Comparison of ENCODE assay signal across 24 mouse cellular contexts in genomic region chr3:61159811-61160210, GRCm38 (mm10).
DNase-seq lines count a peak whose midpoint lies in the region; ATAC-seq lines count a peak whose summit lies in the region.
"Had no signal": no experiment of that assay in that cellular context is flagged by ENCODE, and none has a peak within 500 bp of the region (broad histone marks: within the 10 kb centered on the region; RNA-seq: fewer than 3 reads in every experiment).

No protein-coding gene starts in this region.

- no peak for ATAC-seq in megakaryocyte, adult 5-6 weeks (ENCODE audit: poor library complexity, severe bottlenecking)
- ATAC-seq in erythroid progenitor cell, adult 5-6 weeks (replicated peaks; ENCODE audit: low FRiP score, poor library complexity, severe bottlenecking): peak; percentile 57; the same call in 1 of the 2 replicates
- ATAC-seq in liver, embryonic 15.5 days (ENCODE audit: insufficient read depth): peak; percentile 44; the same call in 1 of the 2 replicates
- ATAC-seq: CD4-positive, CD25-positive, alpha-beta regulatory T cell, adult 4 months; intestine, postnatal 0 days; midbrain, embryonic 16.5 days had no signal

- H3K4me1 ChIP-seq in megakaryocyte, embryonic 14.5 days: peaks cover 61% of the 10 kb centered on the region
- H3K4me1 ChIP-seq in liver, embryonic 15.5 days (replicated peaks): no peaks in the 10 kb centered on the region
- H3K4me1 ChIP-seq: forebrain, embryonic 12.5 days; heart, embryonic 12.5 days; kidney, embryonic 15.5 days; limb, embryonic 10.5 days; neural tube, embryonic 13.5 days had no signal

- peak overlapping the region; percentile 75 for H3K4me3 ChIP-seq in megakaryocyte, embryonic 14.5 days (replicated peaks)
- H3K4me3 ChIP-seq in liver, embryonic 15.5 days (replicated peaks): no peak overlapping the region
- H3K4me3 ChIP-seq: forebrain, embryonic 12.5 days; heart, embryonic 12.5 days; kidney, embryonic 15.5 days; limb, embryonic 10.5 days; myocyte; neural tube, embryonic 13.5 days had no signal

- 12% methylated on average over 4 of the region's 4 CpGs for WGBS in liver, embryonic 15.5 days (ENCODE audit: insufficient replicate concordance)

- H3K9ac ChIP-seq in liver, embryonic 15.5 days: no peak overlapping the region
- H3K9ac ChIP-seq: forebrain, embryonic 12.5 days; heart, embryonic 12.5 days; kidney, embryonic 15.5 days; neural tube, embryonic 13.5 days had no signal

- H3K36me3 ChIP-seq in megakaryocyte, embryonic 14.5 days (replicated peaks; ENCODE audit: low read length): peaks cover 6% of the 10 kb centered on the region
- no peaks in the 10 kb centered on the region for H3K36me3 ChIP-seq in liver, embryonic 15.5 days (replicated peaks)
- H3K36me3 ChIP-seq: forebrain, embryonic 12.5 days; heart, embryonic 12.5 days; kidney, embryonic 15.5 days; limb, embryonic 10.5 days; neural tube, embryonic 13.5 days had no signal

- no peaks in the 10 kb centered on the region for H3K9me3 ChIP-seq in megakaryocyte, embryonic 14.5 days
- no peaks in the 10 kb centered on the region for H3K9me3 ChIP-seq in liver, embryonic 15.5 days (replicated peaks)
- H3K9me3 ChIP-seq: forebrain, embryonic 12.5 days; heart, embryonic 12.5 days; kidney, embryonic 15.5 days; limb, embryonic 10.5 days; neural tube, embryonic 13.5 days had no signal

- H3K27me3 ChIP-seq in megakaryocyte, embryonic 14.5 days (replicated peaks): no peaks in the 10 kb centered on the region
- no peaks in the 10 kb centered on the region for H3K27me3 ChIP-seq in liver, embryonic 15.5 days
- H3K27me3 ChIP-seq: forebrain, embryonic 12.5 days; heart, embryonic 12.5 days; kidney, embryonic 15.5 days; neural tube, embryonic 13.5 days had no signal

- no peak for DNase-seq in layer of hippocampus, postnatal 10 days (ENCODE audit: low spot score in 2 of 2)
- no peak for DNase-seq in left cerebral cortex, adult 11 months (ENCODE audit: low spot score)
- DNase-seq in lung, postnatal 4 days: no peak
- DNase-seq in gastrocnemius, adult 8-10 months (ENCODE audit: low spot score in 2 of 2): no peak
- DNase-seq: adrenal gland, adult 8-10 months; cerebellum, adult 9-10 months; gastrocnemius, postnatal 10 days; heart, adult 11 months; heart, postnatal 10 days; lung, postnatal 10 days; thymus, postnatal 14 days had no signal

- no peak overlapping the region for H3K27ac ChIP-seq in liver, embryonic 15.5 days (replicated peaks)
- H3K27ac ChIP-seq: forebrain, embryonic 12.5 days; kidney, embryonic 15.5 days; limb, embryonic 10.5 days; neural tube, embryonic 13.5 days had no signal

- 0 out of 2 replicates have a peak overlapping the region, but pooled peaks have one; percentile 18 for H3K4me2 ChIP-seq in liver, embryonic 15.5 days
- H3K4me2 ChIP-seq: forebrain, embryonic 12.5 days; heart, embryonic 12.5 days; kidney, embryonic 15.5 days; neural tube, embryonic 13.5 days had no signal
